Mouse (Mus musculus) WW6 (cell line): ENCODE measurements around the gene Ccl17.

ENCODE experiments used
- DNase-seq: peaks from one replicate; pipeline ENCODE4 v3.0.0-alpha.2; 2013; ENCODE audit warnings: low read depth, low spot score

Gene Ccl17

DNA sequence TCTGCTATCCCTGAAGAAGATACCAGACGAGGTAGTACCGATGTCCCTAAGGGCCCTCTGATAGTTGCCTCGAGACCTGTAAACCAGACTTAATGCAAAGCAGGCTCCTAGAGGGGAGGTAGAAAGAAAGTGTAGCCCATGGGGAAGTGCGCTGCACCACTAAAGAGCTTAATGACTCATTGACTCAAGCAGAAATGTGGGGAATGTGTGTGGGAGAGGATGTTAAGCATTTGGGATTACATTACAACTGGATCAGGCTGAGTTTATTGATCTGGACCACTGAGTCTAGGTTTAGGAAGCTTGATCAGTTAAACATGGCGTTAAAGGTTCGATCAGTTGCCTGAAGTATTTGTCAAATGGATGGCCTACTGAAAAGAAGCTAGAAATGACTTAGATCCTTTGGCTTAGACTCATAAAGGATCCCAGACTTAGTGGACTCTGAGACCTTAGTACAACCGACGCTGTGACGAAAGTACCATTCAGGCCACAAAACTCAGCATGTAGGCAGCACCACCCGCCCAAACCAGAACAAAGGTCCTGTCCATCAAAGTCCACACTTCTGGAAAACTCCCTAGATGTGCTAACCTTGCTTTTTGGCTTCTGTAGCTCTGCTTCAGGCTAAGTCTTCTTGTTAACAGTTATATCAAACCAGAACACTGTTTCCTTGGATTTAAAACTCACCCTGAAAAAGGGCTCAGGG lies 20.8 kb upstream of the Ccl17 start:
- DNase-seq, result no peak

DNA sequence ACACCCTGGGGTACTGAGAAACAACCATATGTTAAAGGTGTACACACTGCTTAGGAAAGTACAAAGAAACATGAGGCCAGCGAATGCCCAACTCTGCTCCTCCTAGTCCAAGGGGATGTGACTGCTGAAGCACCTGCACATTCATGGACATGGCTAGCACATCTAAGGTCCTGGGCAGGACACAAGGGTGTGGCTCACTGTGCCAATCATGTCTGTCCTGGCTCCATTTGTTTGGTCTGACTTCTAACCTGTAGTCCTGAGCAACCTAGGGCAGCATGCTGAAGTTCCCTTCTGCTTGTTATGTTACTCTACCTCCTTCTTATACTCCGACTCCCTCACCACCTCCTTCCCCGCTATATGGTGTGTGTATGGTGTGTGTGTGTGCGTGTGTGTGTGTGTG lies 15.9 kb upstream of the Ccl17 start:
- DNase-seq, result no peak

DNA sequence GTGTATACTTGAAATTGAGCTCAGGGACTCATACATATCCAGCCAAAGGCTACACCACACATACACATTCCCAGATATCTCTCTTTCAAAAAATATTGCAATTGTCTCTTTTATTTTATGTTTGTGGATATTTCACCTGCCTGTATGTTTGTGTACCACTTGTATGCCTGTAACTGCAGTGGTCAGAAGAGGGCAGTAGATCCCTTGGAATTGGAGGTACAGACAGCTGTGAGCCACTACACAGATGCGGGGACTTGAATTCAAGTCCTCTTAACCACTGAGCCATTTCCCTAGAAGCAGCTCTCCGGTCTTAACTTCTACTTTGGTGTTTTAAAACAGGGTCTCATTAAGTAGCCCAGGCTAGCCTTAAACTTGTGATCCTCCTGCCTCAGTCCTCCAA lies 15.5 kb upstream of the Ccl17 start:
- no peak for DNase-seq

DNA sequence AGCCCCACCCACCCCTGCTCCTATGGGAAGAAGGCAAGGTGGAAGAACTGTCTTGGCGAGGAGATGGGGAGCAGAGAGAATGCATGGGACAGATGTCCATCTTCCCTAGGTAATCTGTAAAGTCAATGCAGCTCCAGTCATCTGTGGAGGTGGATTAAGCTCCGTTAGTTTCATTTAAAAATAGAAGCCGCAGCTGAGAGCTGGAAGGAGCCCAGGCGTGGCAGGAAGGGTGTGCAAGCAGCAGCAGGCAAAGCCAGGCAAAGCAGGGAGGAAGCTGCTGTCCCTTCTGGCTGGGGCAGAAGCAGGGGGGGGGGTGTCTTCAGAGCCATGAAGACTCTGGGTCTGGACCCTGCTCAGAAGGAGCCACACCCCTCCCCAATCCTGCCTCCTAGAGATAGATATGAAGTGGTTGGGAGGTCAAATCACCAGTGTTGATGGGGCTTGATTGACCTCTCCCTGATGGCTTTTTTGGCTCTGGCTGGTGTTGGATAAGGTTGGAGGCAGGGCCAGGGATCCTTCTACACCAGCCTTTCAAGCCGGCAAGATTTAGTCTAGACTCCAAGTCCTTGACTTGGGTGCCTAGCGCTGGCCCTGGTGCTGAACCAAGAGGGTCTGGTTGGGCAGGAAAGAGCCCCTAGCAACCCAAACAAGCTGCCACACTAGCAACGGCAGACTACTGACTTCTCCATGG lies 9.8 kb upstream of the Ccl17 start:
- DNase-seq, result no peak

DNA sequence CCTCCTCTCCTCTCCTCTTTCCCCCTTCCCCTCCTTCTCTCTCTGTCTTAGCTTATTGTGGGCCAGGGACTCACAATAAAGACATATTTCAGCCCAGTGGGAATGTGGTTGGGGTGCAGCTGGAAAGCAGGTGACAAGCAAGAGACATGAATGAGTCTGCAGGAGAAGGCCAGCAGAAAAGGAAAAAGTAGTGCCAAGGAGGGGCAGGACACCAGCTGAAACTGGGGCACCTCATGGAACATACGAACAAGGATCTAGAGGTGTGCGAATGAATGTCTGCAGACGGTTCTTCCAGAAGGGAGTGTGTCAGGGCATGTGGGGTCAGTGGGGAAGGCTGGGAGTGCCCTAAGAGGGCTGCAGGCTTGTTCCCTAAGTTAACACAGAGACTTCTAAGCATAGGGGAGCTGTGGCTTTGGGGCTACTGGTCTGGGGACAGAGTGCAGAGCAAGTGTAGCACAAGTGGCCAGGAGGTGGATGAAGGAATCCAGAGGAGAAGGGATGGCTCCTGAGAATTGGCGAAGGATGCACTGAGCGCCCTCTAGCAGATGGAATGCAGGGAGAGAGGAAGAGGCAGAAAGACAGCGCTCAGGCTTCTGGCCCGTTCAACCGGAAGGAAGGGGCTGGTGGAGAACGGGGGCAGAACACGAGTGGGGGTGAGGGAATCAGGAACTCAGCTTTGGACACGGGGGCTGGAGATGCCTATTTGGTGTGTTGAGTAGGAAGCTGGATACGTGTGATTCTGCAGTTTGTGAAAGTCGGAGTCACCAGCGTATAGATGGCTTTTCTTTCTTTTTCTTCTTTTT lies 8.8 kb upstream of the Ccl17 start:
- no peak for DNase-seq

DNA sequence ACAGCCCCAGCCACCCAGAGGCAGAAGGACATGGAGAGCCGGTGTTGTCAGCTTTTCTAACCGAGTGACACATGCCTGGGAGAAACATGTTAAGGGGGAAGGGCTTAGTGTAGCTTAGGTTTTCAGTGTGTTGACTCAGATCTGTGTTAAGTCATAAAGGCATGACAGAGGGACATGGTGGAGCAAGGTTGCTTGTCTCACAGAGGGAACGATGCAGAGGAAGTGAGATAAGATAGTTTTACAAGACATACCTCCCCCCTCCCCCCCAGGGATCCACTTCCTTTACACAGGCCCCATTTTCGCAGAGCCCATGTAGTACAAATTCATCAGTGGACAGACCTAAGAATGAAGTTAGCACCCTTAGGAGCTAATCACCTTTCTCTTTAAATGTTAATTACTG lies 7.9 kb upstream of the Ccl17 start:
- no peak for DNase-seq

DNA sequence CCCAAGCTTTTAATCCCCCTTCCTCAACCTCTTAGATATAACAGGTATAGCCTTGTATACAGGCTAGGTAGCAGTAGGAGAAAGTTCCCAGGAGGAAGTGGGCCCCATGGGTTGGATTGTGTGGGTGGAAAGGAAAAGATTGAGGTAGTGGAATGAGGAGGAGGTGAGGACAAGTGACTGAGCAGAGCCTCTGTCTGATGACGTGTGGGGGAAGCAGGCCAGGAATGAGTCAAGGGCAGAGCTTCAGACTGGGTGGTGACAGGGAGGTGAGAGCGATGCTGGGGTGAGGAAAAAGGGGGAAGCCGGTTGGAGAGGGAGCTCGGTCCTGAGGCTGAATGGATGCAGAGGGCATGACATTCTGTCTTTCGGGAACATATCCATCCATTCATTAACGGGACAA lies 6.7 kb upstream of the Ccl17 start:
- DNase-seq, result no peak

DNA sequence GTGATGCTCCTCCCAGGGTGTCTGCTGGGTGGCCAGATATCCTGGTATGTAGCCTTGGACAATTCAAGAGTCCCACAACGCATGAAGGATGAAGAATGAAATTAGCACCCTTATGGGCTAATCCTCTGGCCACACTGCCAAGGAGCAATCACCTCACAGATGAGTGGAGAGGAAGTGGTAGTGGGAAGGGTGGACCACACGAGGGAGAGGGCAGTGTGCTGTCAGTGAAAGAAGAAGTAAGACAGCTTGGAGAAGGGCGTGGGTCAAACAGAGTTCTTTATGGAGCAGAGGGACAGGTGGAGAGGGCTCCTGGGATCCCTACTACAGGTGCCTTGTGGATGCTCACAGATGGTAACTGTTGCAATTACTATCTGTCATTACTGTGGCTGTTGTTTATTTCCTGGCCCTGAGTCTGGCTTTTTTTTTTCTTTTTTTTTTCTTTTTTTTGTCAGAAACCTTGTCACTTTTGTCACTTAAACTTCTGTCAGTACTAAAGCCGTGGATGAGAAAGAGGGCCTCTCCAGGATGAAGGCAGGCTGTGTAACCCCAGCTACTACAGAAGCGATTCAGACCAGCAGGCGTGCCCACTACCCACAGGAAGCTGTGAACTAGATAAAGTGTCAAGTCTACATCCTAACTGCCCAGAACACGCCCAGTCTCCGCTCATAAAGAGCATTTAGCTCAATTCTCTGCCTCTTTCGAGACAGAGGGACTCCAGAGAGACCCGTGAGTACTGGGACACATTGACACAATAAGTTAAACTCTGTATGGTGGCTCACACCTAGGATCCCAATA lies 5.5 kb upstream of the Ccl17 start:
- no peak for DNase-seq

DNA sequence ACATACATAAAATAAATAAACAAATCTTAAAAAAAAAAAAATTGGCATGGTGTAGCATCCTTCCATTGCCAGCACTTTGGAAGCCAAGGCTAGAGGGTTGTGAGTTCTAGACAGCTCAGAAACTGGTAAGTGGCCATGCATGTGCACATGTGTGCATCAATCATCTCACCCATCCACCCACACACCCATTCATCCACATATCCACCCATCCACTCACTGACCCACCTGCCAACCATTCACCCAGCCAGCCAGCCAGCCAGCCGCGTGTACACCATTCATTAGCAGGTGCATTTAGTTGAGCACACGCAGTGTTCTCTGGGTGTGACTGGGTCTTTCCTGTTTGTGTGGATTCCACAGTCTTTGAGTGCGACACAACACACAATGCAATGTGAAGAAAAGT lies 4.4 kb upstream of the Ccl17 start:
- no peak for DNase-seq

DNA sequence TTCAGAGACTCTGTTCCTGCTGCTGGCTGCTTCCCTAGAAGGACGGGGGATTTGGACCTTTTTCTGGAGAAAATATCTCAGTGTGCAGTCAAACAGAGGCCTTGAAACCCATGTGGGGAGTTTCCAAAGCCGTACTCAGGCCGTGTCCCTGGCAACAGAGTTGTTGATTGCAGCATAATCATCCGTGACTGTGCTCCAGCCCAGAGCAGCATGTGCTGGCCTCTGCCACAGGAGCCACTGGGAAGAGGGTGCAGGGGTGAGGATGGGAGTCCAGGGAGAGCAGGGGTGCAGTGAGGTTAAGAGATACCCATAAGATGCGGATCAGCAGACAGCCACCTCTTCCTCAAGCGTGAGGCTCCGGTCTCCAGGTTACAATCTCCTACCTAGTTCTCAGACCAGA lies 2.7 kb upstream of the Ccl17 start:
- no peak for DNase-seq

DNA sequence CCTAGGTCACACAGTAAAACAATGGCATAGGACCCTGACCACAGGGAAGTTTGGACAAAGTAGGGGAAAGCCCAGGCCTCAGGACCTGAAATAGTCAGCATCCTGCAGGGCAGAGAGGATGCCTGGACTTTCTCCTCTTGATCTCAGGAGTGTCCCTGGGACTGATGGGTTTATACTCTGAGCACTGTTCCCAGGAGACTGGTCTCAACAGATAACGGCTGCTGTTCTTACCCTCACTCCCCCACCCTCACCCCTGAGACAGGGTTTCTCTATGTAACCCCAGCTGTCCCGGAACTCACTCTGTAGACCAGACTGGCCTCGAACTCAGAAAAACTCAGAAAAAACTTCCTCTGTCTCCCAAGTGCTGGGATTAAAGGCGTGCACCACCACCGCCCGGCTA lies 1.9 kb upstream of the Ccl17 start:
- no peak for DNase-seq

DNA sequence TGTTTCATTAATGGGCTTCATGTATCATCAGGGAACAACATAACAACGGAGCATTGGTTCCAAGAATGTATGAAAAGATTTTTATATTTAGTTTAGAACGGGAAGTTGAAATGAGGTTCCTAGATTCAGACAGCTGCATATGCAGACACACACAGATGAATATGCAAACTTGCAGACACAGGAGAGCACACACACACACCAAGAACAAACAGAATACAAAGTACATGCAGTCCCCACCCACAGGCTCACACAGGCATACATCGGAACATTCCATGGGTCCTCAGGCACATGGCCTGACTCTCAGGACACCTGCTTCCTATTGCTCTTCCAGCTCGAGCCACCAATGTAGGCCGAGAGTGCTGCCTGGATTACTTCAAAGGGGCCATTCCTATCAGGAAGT lies 602 bp downstream of the Ccl17 start:
- DNase-seq, result no peak

DNA sequence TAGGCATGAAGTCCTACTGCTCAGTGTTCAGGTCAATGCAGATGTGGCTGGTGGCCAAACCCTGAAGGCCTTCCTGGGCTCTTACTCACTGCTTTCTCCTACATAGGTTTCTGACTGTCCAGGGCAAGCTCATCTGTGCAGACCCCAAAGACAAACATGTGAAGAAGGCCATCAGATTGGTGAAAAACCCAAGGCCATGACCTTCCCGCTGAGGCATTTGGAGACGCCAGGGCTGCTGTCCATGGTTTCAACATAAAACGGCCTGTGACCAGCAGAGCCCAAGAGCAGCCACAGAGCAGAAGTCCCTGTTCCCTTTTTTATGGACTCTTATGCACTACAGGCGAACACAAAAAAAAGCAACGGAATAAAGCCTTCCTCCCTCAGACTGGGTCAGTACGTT lies 1.4 kb downstream of the Ccl17 start:
- DNase-seq, result no peak

DNA sequence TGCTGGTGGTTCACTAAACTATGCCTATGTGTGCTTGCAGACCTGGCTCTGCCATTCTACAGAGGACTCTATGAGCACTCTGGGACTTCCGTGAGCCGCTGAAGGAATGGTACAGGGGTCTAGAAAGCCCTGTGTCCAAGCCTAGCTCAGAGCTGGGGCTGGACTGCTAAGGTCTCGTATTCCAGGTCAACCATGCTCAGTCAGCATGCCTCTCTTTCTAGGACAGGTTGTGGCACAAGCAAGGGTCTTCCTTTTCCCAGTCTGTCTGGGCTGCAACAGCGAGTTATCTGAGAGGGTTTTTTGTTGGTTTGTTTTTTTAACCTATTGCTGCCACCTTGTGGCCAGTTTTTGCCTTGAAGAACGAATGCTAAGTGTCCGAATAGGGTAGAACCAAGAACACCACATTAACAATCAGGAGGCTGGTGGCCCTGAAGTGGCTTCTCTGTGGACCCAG lies 2.4 kb downstream of the Ccl17 start:
- DNase-seq, result peak; percentile 73

DNA sequence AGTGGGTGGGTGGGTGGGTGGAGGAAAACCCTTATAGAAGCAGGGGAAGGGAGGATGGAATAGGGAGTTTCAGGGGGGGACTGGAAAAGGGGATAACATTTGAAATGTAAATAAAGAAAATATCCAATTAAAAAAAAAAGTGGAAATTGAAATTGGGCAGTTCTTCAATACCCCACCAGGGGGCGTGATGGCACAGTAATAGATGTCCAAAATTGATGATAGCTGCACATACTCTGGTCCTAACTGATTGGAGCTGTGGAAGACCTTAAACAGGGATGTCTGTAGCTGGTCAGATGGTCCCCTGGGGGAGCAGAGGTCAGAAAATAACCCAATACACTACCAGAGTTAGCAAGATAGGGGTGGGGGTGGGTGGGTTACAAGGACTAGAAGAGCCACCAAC lies 4.3 kb downstream of the Ccl17 start:
- DNase-seq, result no peak

DNA sequence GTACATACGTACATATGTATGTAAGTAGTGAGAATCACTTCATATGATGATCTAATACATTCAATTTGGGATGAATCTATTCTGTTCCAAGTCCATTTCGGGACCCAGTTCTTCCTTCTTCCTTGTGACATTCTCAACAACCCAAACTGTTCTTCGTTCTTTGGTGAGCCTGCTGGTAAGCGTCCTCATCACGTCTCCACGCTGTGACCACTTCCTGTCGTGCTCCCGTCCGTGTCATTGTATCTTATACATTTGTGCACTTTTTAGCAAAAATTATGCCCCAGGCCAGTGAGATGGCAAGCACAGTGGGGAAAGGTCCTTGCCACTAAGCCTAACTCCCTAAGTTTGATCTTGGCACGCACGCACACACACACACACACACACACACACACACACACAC lies 7.7 kb downstream of the Ccl17 start:
- no peak for DNase-seq

DNA sequence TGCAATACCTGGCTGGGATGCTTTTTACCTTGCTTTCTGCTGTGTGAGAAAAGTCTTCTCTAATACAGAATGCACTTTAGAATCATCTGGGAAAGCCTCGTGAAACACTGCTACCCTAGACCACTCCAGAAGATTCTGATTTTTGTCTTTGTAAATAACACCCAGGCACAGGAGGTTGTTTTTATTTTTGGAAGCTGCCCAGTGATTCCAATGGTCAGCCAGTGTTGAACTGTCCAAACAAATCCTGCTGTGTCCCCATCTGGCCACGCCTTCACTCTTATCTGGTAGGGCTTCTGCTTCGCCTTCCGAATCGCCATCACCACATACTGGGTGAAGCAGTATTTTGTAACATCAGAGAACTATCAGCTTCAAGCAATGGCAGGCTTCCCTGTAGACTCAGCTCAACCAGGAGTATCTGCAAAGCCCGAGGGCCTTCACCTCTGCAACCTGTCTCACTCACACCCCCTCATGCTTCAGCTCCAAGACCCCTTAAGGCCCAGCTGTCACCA lies 9.5 kb downstream of the Ccl17 start:
- DNase-seq, result no peak

DNA sequence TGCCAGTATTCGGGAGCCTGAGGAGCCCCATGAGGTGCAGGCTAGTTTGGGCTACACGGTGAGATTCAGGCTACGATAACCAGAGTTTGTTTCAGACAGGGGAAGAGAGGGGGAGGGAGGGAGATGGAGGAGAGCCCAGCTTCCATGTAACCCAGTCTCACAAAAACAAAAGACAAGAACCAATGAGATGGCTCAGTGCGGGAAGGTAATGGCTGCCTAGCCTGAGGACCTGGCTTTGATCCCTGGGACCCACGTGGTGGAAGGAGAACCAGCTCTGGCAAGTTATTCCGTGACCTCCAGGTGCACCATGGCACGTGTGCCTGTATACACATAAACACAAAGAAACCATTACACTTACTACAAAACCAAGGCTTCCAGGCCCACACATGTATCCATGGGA lies 10.3 kb downstream of the Ccl17 start:
- DNase-seq, result no peak

DNA sequence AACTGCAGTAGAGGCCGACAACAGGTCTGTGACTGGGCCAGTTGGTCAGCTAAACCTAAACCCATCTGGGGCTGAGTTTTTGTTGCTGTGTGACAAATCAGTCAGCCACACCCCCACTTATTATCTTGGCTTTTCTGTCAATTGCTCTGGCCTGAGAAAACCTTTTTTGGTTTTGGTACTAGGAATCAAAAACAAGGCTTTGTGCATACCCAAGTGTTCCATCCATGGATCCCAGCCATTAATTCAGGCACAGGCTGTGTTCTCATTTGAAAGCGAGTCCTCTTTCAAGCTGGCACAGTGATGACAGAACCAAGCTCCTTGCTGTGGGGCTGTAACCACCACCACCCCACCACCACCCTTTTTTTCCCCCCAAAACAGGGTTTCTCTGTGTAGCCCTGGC lies 11.1 kb downstream of the Ccl17 start:
- DNase-seq, result no peak

DNA sequence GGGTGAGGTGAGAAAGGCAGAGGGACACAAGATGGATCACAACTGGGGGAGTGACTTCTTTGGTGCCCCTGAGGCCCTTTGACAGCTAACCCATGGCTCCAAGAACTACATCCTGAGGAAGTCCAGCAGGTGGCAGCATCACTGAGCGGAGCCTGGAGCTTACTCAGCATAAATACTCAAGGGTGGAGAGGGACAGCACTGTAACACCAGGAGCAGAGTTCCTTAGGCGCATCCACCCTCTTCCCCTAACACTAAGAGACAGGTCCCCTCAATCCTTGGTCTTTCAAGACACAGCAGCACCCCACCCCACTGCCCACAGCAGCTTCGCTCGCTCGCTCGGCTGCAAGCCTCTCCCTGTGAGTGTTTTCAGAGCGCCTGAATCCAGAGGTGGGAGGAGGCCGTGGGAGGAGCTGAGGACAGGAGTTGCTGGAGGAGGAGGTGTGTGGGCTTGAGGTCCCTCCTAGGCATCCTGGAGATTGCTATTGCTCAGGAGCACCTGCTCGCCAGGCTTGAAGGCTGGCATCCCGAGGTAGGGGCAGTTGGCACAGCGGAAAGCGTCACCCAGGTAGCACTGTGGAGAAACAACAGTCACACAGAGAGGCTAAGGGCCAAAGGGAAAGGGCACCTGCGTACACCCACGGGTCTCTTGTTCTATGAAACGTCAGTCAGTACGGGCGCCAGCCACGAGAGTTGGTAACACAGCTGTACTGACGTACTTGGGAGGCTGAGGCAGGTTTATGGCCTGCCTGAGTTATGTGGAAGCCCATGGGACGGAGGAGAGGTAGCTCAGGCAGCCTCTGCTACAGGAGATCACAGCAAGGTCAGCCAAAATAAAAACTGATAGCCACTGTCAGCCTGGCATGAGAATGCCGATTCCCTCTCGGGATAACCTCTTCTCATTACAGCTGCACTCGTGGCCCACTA lies 12.6 kb downstream of the Ccl17 start:
- DNase-seq, result peak; percentile 65

DNA sequence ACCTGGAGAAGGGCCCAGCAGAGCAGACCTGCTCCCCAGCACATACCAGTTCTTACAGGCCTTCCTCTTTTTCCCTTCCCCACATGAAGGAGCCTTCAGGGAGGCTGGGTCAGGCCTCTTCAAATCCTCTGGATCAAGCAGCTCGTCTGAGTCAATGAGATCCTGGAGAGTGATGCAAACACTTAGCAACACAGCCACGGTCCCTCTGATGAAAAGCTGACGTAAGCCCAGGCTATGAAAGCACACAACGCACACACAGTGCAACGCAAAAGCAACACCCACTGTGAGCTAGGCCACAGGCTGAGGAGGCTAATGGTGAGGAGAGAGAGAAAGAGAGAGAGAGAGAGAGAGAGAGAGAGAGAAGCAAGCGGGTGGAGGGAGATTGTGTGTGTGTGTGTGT lies 14.9 kb downstream of the Ccl17 start:
- DNase-seq, result no peak
